Mouse (Mus musculus) embryo, embryonic 10.5 days (tissue): Measurements from ENCODE around the gene Rhebl1.
"Not testable (repeated sequence)": the region's sequence is repeated elsewhere in the genome, so short reads cannot be mapped to it uniquely, and the experiment has no call there.

ENCODE experiments used
- DNase-seq: peaks from one replicate; pipeline ENCODE4 v3.0.0-alpha.2; 2015; ENCODE audit warnings: low spot score

The Rhebl1 gene

GRCm38 (mm10) chr15:98893940-98894745 lies at the start of gene Rhebl1:
TSS of gene Rhebl1 (minus strand) at chr15:98894540.
- DNase-seq, result peak; percentile 45

GRCm38 (mm10) chr15:98943133-98943532 lies 48.8 kb upstream of the Rhebl1 start:
- DNase-seq, result no peak

GRCm38 (mm10) chr15:98942081-98942480 lies 47.7 kb upstream of the Rhebl1 start:
- DNase-seq, result no peak

- no peak for DNase-seq
Measured at GRCm38 (mm10) chr15:98941539-98941938, 47.2 kb upstream of the Rhebl1 start.

GRCm38 (mm10) chr15:98940816-98941215 lies 46.5 kb upstream of the Rhebl1 start:
- DNase-seq, result no peak

GRCm38 (mm10) chr15:98934217-98934839 lies 40.0 kb upstream of the Rhebl1 start, which contains the start of gene Tuba1b:
TSS of gene Tuba1b (minus strand) at chr15:98934565.
- DNase-seq, result peak; percentile 96

- DNase-seq, result peak; percentile 98
Measured at GRCm38 (mm10) chr15:98933833-98934216, 39.5 kb upstream of the Rhebl1 start.

GRCm38 (mm10) chr15:98933004-98933671 lies 38.8 kb upstream of the Rhebl1 start:
- peak; percentile 49 for DNase-seq

GRCm38 (mm10) chr15:98930998-98931397 lies 36.7 kb upstream of the Rhebl1 start:
- no peak for DNase-seq

GRCm38 (mm10) chr15:98930017-98930734 lies 35.8 kb upstream of the Rhebl1 start:
- DNase-seq, result peak; percentile 11

- peak; percentile 89 for DNase-seq
Measured at GRCm38 (mm10) chr15:98928598-98929240, 34.4 kb upstream of the Rhebl1 start.

GRCm38 (mm10) chr15:98927566-98927965 lies 33.2 kb upstream of the Rhebl1 start:
- no peak for DNase-seq

GRCm38 (mm10) chr15:98924682-98925081 lies 30.3 kb upstream of the Rhebl1 start:
- DNase-seq, result no peak

GRCm38 (mm10) chr15:98923031-98923537 lies 28.7 kb upstream of the Rhebl1 start:
- DNase-seq, result no peak

- DNase-seq, result no peak
Measured at GRCm38 (mm10) chr15:98922581-98922980, 28.2 kb upstream of the Rhebl1 start.

- DNase-seq, result no peak
Measured at GRCm38 (mm10) chr15:98921510-98921909, 27.2 kb upstream of the Rhebl1 start.

- DNase-seq, result not testable (repeated sequence)
Measured at GRCm38 (mm10) chr15:98918499-98918895, 24.2 kb upstream of the Rhebl1 start.

GRCm38 (mm10) chr15:98917538-98918498 lies 23.5 kb upstream of the Rhebl1 start, which contains the start of gene Lmbr1l:
TSS of gene Lmbr1l (minus strand) at chr15:98918231.
- DNase-seq, result peak; percentile 100

- peak; percentile 58 for DNase-seq
Measured at GRCm38 (mm10) chr15:98917091-98917490, 22.8 kb upstream of the Rhebl1 start.

- DNase-seq, result no peak
Measured at GRCm38 (mm10) chr15:98916016-98916415, 21.7 kb upstream of the Rhebl1 start.
